Mouse (Mus musculus) bone marrow, adult 2 months (tissue): ENCODE measurements around the gene Tmem72. TPM values are rescaled to one million over a fixed set of nuclear protein-coding genes. Genes with fewer than 3 reads are reported as not detected.

Source experiments
- H3K27ac ChIP-seq: fragments of 200-500 bp; 2 replicates; pipeline ENCODE4 v1.5.1; 2012; ENCODE audit warnings: low read depth, mild to moderate bottlenecking, control low read depth, inconsistent platforms, low read length; ENCODE audit not compliant: control insufficient read depth, poor library complexity, insufficient read depth
- H3K4me1 ChIP-seq: fragments of 200-500 bp; 2 replicates; pipeline ENCODE4 v1.6.1; 2011; ENCODE audit warnings: low read length; ENCODE audit not compliant: control insufficient read depth, insufficient read depth
- H3K4me3 ChIP-seq: fragments of 200-500 bp; replicated peaks from 2 replicates; pipeline ENCODE3; 2011; ENCODE audit warnings: mild to moderate bottlenecking, low read depth, low read length, control low read depth; ENCODE audit not compliant: control insufficient read depth
- CTCF ChIP-seq: fragments of 200-500 bp; IDR thresholded peaks from 2 replicates; pipeline ENCODE4 v1.5.1; 2011; ENCODE audit warnings: low read length, control low read depth; ENCODE audit not compliant: control insufficient read depth, insufficient read depth
- POLR2A ChIP-seq: fragments of 200-500 bp; IDR thresholded peaks from 2 replicates; pipeline ENCODE4 v1.6.1; 2011; ENCODE audit warnings: low read depth, mild to moderate bottlenecking, control low read depth, low read length, borderline replicate concordance; ENCODE audit not compliant: control insufficient read depth
- WGBS: fragments of 180-500 bp; shearing (Covaris S2); methylation state at CpG from one replicate; pipeline ENCODE4 v1.1.7; 2018; 5-methylcytosine and 5-hydroxymethylcytosine counted together
- polyA plus RNA-seq: library from polyadenylated mRNA; stranded (reverse); fragments of >200 nt; gene quantifications from 2 replicates; pipeline ENCODE4 v1.2.4, GENCODE M21; 2011; ENCODE audit warnings: low replicate concordance; ENCODE audit not compliant: missing spikeins, insufficient read depth, insufficient read length

The Tmem72 gene
- polyA plus RNA-seq, 1 experiment = not detected

- WGBS = 61% methylated on average over 9 of the region's 9 CpGs
- no peak overlapping the region for H3K4me3 ChIP-seq
- peaks cover 1% of the 10 kb centered on the region; the same call in 1 of the 2 replicates for H3K4me1 ChIP-seq
- TF ChIP-seq POLR2A (no peak), CTCF (no peak)
- H3K27ac ChIP-seq = no peak overlapping the region
Observed at GRCm38 (mm10) chr6:116653684-116654454, 62.8 kb downstream of the Tmem72 start.

- Histone ChIP-seq H3K4me3 (no peak overlapping the region), H3K27ac (no peak overlapping the region), H3K4me1 (peaks cover 1% of the 10 kb centered on the region; the same call in 1 of the 2 replicates)
- 60% methylated on average over 3 of the region's 3 CpGs for WGBS
- TF ChIP-seq POLR2A = no peak
- TF ChIP-seq CTCF = no peak
Observed at GRCm38 (mm10) chr6:116653191-116653590, 63.5 kb downstream of the Tmem72 start.

- H3K27ac ChIP-seq = 0 out of 2 replicates have a peak overlapping the region, but pooled peaks have one; percentile 4
- no peak for TF ChIP-seq POLR2A
- no peak for TF ChIP-seq CTCF
- peak overlapping the region; percentile 11 for H3K4me3 ChIP-seq
- 7% methylated on average over 20 of the region's 20 CpGs for WGBS
- H3K4me1 ChIP-seq = peaks cover 1% of the 10 kb centered on the region; the same call in 1 of the 2 replicates
Observed at GRCm38 (mm10) chr6:116651437-116652118, 65.1 kb downstream of the Tmem72 start.

- Histone ChIP-seq H3K4me3 (no peak within 1 kb of the TSS), H3K27ac (no peak within 1 kb of the TSS), H3K4me1 (peaks cover 1% of the 10 kb centered on the region; the same call in 1 of the 2 replicates)
- TF ChIP-seq CTCF (no peak), POLR2A (no peak)
- WGBS = 5% methylated on average over 6 of the region's 6 CpGs
Observed at GRCm38 (mm10) chr6:116650406-116650805, 66.3 kb downstream of the Tmem72 start, which contains the start of gene Depp1. Gene Depp1, plus strand, starts transcription at chr6:116650609.

- TF ChIP-seq POLR2A = no peak
- 33% methylated on average over 7 of the region's 7 CpGs for WGBS
- Histone ChIP-seq H3K4me3 (no peak overlapping the region), H3K27ac (no peak overlapping the region), H3K4me1 (peaks cover 1% of the 10 kb centered on the region; the same call in 1 of the 2 replicates)
Observed at GRCm38 (mm10) chr6:116649811-116650210, 66.9 kb downstream of the Tmem72 start.

GRCm38 (mm10) chr6:116647763-116648162, 69.0 kb downstream of the Tmem72 start:
- TF ChIP-seq POLR2A (no peak), CTCF (no peak)
- Histone ChIP-seq H3K4me1 (peaks cover 1% of the 10 kb centered on the region; the same call in 1 of the 2 replicates), H3K4me3 (no peak overlapping the region), H3K27ac (no peak overlapping the region)
- 78% methylated on average over 12 of the region's 12 CpGs for WGBS

GRCm38 (mm10) chr6:116644335-116644734, 72.4 kb downstream of the Tmem72 start:
- H3K4me1 ChIP-seq = no peaks in the 10 kb centered on the region
- H3K4me3 ChIP-seq = no peak overlapping the region
- TF ChIP-seq CTCF = no peak
- TF ChIP-seq POLR2A = no peak
- 43% methylated on average over 3 of the region's 3 CpGs for WGBS
- H3K27ac ChIP-seq = no peak overlapping the region

GRCm38 (mm10) chr6:116643881-116644280, 72.8 kb downstream of the Tmem72 start:
- H3K4me3 ChIP-seq = no peak overlapping the region
- WGBS = 73% methylated on average over 4 of the region's 4 CpGs
- no peaks in the 10 kb centered on the region for H3K4me1 ChIP-seq
- TF ChIP-seq CTCF (no peak), POLR2A (no peak)
- H3K27ac ChIP-seq = no peak overlapping the region
